Mouse (Mus musculus): ENCODE data around the gene Ccdc117. TPM values are rescaled to one million over a fixed set of nuclear protein-coding genes. Genes with fewer than 3 reads are reported as not detected.
"Not testable (repeated sequence)": the region's sequence is repeated elsewhere in the genome, so short reads cannot be mapped to it uniquely, and the experiment has no call there.

The Ccdc117 gene
- total RNA-seq, 2 experiments from 2014 or later: 37.8 to 47.4 TPM

DNA sequence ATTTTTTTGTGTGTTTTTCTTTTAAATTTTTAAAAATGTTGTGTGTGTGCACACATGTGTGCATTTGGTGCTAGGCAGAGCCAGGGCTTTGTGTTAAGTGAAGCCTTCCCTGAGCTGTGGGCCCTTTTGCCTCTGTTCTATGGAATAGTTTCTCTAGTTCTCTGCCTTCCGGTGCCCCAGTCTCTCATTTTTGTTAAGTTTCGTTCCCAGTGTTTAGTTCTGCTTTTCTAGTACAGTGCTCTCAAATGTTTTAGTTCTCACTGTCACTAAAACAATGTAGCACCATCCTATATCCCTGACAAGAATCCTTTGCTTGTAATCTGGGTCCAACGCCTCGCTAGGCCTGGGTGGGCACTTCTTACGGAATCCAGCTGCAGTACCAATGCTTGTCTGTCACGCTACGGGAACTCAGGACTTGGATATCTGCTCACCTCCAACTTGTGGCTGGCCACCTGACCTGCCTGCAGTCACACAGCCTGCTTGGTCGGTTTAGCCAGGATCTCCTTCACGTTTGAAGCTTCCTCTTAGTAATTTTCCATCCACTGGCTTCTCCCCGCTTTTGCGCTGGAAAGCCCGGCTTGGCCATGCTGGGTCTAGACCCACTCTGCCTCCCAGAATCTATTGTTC is 29.8 kb downstream of the Ccdc117 start:
- no peak for DNase-seq (ENCODE audit: low spot score in 2 of 2)

DNA sequence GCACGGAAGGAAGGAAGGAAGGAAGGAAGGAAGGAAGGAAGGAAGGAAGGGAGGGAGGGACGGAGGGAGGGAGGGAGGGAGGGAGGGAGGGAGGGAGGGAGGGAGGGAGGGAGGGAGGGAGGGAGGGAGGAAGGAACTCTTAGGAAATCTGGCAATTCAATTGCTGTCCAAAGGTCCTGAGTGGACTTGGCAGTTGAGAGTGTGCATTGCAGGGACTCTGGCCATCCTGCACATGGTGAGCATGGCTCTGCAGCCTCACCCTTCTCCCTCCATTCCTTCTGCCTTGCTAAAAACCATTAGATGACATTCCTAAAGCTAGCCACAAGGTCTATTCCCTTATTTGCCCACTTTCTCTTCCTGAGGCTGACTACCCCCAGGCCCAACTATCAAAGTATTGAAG is 31.3 kb downstream of the Ccdc117 start:
- not testable (repeated sequence) for DNase-seq (ENCODE audit: low spot score in 2 of 2)

DNA sequence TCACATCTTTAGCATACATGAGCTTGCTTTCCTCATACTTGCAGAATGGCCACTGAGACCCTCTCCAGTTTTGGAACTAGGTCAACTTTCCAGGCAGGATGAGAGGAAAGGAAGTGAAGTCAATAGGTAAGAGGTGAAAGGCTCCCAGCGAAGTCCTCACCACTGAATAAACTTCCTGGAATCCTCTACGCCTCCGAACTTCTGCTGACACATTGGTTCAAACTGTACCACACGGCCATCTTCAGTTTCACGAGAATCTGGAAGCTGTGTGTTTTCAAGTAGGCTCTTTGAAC is 31.9 kb downstream of the Ccdc117 start:
- no peak for DNase-seq (ENCODE audit: low spot score in 2 of 2)

DNA sequence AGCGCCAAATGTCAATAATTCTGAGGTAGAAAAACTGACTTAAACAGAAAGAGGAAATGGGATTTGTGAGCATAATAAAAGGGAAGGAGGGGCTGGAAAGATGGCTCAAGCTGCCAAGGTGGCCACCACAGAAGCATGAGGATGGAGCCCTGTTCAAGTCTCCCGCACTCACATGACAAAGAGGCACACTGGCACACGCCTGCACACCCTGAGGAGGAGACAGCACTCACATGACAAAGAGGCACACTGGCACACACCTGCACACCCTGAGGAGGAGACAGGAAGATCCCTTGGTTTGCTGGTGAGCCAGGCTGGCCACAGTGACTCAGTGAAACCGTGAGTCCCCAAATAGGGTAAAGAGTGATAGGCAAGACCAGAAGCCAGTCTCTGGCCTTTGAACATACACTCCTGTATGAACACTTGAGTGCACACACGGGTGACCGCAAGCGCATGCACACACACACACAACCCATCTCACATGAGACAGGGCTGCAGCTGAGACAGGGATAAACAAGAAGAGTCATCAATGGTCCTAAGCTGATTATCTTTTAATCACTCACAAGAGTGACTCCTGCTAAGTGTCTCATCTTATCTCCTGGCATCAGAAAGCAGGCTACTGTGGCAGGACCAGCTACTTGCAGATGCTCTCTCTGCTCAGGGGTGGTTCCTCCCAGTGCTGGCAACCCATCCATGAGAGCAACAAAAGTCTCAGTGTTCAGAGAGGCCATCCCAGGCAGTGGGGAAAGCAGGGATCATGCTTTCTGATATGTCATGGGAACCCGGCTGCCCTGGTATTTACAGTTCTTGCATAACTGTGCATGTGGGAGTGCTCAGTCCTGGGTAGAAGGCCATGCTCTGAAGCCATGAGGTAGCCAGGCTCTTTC is 32.5 kb downstream of the Ccdc117 start:
- no peak for DNase-seq (ENCODE audit: low spot score in 2 of 2)

DNA sequence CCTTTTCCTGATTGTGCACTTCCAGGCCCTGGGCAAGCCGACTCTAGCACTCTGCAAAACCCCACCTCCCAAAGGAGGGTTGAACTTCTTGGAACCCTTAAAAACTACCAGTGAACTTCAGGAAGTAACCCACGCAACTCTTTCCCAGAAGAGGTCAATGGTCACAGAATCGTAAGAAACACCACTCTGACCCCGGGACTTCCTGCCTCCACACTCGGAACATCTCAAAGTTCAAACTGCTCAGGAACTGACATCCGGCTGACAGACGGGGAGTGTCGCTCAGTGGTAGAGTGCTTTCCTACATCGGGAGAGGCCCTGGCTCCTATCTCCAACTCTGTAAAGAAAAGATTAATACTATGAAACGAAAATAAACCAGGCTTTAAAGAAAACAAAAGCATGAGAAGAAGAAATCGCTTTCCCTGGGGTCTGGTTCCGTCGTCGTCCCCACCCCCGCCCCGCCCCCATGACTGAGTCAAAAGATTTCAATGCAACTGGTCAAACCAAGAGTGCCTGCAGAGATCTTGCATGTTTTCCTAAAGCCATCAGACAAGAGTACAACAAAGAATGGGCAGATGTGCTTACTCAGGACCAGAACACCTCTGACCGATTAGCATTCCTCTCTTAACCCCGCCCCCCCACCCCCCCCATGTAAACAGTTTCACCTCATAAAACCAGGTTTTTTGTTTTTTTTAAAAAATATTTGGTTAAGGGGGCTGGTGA is 36.0 kb downstream of the Ccdc117 start:
- DNase-seq (ENCODE audit: low spot score in 2 of 2): no peak

DNA sequence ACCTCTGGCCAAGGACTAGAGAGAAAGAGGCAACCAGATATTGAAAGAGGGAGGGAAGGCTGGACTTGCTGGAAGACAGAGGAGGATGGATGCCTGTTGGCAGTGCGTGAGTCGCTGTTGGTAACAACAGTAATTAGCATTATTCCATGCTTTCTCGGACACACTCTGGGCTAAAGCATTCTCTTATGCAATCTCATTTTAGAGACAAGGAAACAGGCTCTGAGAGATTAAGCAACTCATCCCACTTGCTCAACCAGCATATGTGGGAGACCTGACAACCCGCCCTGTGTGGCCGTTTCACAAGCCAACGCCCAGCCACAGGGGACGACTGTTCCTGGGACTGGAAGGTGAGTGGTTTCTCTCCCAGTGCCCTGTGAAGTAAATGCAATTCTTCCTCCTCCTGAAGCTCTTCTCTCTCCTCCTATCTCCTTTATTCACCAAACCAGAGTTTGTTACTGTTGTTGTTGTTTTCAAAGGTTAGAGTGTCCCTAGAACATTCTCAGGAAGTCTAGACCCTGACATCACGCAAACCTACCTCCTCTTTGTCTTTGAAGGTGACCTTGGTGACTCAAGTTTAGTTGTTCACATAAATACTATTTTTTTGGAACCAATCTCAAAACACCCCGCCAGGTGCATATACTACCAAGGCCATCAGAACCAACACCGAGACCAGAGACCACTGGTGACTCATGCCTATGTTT is 39.5 kb downstream of the Ccdc117 start:
- DNase-seq (ENCODE audit: low spot score in 2 of 2): no peak

DNA sequence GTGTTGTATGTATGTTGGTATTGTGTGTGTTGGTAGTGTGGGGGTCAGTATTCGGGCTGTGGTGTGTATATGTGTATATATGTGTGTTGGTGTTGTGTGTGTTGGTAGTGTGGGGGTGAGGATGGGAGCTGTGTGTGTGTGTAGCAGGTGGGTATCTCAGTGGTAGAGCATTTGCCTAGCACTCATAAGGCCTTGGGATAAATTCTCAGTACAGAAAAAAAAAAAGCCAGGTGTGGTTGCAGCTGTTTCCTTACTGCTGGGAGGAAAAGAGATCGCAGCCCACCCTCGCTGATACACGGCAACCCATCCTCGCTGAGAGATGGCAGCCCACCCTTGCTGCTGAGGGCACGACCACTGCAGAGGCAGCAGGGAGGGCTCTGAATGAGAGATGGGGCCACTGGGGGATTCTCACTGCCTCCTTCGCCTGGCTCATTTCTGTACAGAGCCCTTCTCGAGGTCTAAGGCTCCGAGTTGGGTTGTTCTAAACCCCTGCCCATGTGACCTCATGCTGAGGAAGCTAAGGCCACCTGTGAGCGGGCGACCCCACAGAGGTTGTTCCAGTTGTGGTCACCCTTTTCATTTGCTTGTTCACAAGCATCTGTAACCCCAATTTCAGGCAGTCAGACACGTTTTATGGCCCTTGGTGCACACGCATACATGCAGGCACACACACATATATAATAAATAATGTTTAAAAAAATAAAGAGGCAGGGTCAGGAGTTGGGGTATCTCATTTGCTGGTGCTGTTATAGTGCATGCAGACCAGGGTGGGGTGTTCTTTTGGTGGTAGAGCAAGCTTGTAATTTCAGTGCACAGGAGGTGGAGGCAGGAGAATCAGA is 40.9 kb downstream of the Ccdc117 start:
- no peak for DNase-seq (ENCODE audit: low spot score in 2 of 2)

DNA sequence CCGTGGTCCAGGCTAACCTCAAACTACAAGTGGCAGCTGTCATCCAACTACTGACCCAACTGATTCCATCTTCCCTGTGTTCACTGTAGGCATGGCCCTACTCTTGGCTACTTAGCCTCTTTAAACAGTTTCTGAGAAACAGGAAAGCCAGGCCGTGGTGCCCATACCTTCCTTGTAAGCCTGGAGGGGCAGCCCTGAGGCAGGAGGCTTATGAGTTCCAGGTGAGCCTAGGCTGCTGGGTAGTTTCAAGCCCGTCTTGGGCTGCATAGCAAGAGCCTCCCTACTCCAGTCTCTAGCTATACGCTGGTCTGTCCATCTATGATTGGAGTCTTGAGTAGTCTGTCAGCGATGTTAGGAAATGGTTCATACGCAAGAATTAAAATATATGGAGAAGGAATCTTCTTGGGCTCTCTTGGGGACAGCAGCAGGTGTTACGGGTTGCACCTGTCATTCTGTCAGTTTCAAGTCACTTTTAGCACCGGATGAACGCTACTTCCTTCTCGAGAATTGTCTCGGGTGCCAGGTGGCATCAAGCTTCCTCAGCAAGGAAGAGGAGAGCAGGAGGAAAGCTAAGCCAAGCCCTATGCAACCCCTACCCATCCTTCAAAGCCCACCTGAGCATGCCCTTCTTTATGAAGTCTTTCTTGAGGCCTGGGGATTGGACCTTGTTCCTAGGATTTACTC is 41.9 kb downstream of the Ccdc117 start:
- DNase-seq (ENCODE audit: low spot score in 2 of 2): no peak

DNA sequence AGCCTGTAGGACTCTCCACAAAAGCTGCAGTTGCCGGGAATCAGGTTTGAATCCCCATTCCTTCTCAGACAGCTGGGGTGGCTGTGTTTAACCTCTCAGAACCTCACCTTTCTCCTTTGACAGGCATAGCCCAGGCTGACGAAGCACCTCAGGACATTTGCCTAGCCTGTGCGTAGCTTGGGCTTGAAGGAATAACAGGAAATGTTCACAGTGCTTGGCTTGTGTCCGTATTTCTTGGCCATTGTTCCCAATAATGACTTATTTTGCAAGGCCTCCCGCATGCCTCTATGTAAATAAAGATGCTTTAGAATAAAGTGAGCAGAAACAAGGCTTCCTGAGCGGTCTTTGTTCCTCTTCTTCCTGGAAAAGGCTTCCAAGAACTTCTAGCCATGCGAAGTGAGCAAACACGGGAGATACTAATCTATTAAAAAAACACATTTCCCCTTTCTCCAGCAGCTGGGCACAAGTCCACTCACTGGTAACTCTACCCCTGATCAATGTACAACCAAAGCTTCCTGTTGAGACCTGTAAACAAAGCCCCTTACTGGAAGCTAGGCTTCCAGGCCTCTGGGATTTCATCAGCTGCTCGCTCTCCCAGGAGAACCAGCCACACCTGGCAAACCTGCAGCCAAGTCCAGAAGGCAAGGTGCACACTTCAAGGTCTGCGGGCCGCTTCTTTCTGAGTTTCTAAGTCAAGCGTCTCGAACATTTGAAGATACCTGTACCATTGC is 42.9 kb downstream of the Ccdc117 start:
- DNase-seq (ENCODE audit: low spot score in 2 of 2): no peak

DNA sequence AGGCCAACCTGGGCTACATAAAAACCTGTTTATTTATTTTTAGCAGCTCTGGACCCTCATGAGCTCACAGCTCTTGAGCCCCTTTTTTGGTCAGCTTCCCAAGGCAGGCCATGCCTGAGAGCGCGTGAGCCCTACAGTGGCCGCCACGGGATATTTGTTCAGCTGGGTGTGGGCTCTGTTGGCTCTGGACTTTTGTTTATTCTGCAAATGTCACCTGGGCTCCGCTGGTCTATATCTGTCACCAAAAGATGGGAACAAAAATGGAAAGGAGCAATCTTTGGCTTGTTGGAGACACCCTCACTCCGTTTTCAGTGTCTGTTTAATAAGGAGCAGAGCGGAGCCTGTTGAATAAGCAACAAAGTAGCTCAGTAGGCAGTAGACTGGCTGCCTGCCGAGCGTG is 43.6 kb downstream of the Ccdc117 start:
- no peak for DNase-seq (ENCODE audit: low spot score in 2 of 2)

DNA sequence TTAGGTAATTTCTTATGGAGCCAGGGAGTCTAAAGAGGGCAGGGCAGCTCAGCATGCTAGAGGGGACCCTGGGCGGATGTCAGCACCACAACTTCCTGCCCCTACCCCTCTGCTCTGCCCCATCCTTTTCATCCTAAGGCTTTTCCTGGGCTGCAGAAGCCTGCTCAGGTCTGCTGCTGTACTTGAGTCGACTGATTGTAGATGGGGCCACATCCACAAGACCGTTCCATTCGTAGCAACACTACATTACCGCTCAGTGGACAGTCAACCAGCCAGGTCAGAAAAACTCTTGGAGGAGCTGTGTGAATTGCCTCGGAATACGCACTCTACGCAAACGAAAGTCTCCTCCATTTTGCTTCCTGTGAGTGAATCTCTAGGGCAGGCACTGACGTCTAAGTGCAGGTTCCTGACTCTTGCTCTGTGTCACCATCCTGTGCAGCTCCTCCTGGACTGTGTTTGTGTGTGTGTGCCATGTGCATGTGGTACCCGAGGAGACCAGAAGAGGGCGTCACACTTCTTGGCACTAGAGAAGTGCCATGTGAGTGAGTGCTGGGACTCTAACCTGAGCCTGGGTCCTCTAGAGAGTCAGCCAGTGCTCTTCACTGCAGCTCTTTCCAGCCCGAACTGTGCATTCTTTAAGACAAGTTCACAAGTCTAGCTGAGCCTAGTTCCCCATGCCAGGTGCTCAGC is 45.3 kb downstream of the Ccdc117 start:
- no peak for DNase-seq (ENCODE audit: low spot score in 2 of 2)

DNA sequence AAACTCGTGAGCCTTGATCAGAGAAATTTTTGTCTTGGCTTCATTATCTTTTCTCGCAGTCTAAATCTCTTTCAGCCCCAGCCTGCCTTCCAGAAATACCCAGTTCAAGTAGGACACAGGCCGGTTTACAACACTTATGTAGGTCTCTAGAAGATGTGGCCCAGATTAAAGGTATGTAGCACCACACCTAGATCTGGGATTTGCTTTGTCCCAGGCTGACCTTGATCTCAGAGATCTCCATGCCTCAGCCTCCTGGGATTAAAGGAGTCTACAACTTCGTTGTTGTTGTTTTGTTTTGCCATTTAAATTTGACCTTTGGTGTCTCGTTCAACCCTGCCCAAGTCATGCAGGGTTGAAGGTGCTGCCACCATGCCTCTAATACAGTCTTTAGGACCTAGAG is 46.1 kb downstream of the Ccdc117 start:
- no peak for DNase-seq (ENCODE audit: low spot score in 2 of 2)

DNA sequence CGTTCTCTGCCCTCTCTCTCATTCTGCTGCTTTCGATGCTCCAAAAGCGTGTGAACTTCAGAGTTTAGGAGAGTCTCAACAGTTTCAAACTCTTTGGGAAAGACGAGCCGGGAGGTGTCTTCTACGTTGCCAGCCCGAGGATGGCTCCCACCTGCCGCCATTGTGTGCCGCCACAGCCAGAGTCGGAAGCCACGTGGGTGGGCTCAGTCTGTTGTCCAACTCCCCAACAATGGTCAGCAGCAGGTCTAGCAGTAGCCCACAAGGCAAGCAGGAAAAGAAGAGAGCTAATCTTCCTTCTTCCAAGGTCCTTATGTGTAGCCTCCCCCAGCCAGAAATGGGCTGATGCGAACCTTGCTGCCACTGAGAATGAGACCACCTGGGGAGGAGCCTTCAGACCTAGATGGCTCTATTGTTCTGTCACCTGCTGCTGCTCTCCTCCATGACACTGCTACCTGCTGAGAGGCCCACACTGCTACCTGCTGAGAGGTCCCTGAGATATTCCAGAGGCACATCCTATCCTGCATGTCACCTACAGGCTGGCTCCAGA is 46.6 kb downstream of the Ccdc117 start:
- no peak for DNase-seq (ENCODE audit: low spot score in 2 of 2)

DNA sequence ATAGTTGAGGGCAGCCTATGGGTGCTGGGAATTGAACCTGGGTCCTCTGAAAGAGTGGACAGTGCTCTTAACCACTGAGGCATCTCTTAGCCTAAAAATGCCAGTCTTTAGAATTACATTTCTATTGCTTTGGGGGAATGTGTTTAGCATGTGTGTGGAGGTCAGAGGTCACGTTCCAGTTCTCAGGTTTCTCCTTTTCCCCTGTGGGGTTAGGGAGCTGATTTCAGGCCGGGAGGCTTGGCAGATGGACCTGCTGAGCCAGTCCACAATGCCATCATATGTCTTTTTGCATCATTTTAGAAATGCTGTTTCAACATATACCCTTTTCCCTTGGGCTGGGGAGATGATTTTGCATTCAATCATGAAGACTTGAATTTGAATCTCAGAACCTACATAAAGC is 48.1 kb downstream of the Ccdc117 start:
- no peak for DNase-seq (ENCODE audit: low spot score in 2 of 2)

DNA sequence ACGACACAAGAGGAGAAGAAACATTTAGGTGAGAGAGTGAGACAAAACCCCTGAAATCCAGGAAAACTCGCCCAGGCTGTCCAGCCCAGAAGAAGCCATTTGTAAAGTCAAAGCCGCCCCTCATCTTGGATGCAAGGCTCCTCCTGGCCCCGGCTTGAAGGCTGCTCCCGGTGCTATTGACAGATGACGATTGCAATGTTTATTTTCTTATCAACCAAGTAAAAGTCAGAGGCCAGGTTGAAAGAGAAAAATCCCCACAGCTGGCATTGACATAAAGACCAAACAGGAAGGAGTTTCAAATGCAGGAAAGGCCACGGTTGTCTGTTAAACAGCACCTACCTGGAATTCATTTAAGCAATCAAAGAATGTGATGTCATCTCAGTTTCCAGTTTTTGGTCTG is 50.1 kb downstream of the Ccdc117 start:
- DNase-seq (ENCODE audit: low spot score in 2 of 2): no peak

DNA sequence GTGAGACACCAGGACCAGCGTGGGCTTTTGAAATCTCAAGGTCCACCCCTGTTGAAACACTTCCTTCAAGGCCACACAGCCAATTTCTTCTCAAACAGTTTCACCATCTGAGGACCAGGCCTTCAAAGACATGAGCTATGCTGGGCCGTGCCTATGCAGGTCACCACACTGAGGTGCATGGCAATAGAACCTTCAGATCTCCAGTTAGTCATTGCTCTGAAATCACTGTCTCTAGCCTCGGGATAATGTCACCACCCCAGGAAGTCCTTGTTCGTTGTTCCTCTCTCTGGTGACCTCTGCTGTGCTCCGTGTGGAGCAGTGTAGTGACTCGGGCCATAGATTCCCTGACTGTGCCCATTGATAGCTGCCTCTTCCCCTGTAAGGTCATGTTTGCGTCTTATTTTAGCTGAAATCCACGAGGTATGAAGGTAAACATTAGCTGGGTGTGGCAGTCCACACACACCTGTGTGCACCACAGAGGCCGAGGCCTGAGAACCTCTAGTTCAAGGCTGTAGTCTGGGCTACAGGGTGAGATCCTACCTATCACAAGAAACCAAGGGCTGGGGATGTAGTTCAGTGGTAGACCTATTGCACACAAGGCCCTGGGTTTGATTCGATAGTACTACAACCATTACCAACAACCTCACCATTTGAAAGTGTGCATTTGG is 50.9 kb downstream of the Ccdc117 start:
- no peak for DNase-seq (ENCODE audit: low spot score in 2 of 2)

DNA sequence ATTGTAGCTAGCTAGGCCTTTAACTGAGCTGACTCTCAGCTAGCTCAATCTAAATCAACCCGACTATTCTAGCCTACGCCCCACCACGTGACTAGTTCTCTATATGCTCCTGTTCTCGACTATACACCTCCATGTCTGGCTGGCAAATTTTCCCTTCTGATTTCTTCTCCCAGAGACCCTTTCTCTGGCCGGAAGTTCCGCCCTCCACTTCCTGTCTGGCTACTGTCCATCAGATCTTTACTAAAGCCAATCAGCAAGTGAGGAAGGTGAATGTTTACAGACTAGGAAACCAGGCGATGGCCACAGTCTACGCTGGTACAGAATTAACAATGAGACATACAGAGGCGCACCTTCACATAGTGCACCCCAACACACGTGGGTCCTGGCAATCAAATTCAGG is 52.6 kb downstream of the Ccdc117 start:
- DNase-seq (ENCODE audit: low spot score in 2 of 2): not testable (repeated sequence)
